Mouse (Mus musculus): ENCODE measurements around the gene Acsf3. TPM values are rescaled to one million over a fixed set of nuclear protein-coding genes. Genes with fewer than 3 reads are reported as not detected.

Acsf3 gene
- polyA plus RNA-seq, 1 experiment from 2014 or later = 10.7 TPM

GRCm38 (mm10) chr8:122853340-122853771, 78.1 kb downstream of the Acsf3 start:
- Histone ChIP-seq H3K4me3 (ENCODE audit: low read depth, low read length) (no peak overlapping the region), H3K36me3 (replicated peaks; ENCODE audit: insufficient read depth, low read length) (no peaks in the 10 kb centered on the region), H3K4me1 (ENCODE audit: insufficient read depth) (peaks cover under 1% of the 10 kb centered on the region; the same call in 1 of the 2 replicates), H3K4me2 (ENCODE audit: low read depth, low read length) (no peak overlapping the region), H3K9ac (replicated peaks) (no peak overlapping the region), H3K9me3 (ENCODE audit: low read length) (no peaks in the 10 kb centered on the region), H3K27ac (ENCODE audit: low read depth) (no peak overlapping the region), H3K27me3 (ENCODE audit: insufficient read depth, low read length) (no peaks in the 10 kb centered on the region)
- WGBS (ENCODE audit: insufficient replicate concordance) = 46% methylated on average over 11 of the region's 11 CpGs
- no peak for DNase-seq
- no peak for ATAC-seq
- TF ChIP-seq CTCF (IDR thresholded peaks at IDR 0.05; ENCODE audit: low read depth) (no peak), EP300 (IDR thresholded peaks at IDR 0.05; ENCODE audit: low read depth) (no peak)

- Histone ChIP-seq H3K4me2 (ENCODE audit: low read depth, low read length) (no peak overlapping the region), H3K27me3 (ENCODE audit: insufficient read depth, low read length) (no peaks in the 10 kb centered on the region), H3K4me1 (ENCODE audit: insufficient read depth) (no peaks in the 10 kb centered on the region), H3K4me3 (ENCODE audit: low read depth, low read length) (no peak overlapping the region), H3K9ac (replicated peaks) (no peak overlapping the region), H3K27ac (ENCODE audit: low read depth) (no peak overlapping the region), H3K9me3 (ENCODE audit: low read length) (no peaks in the 10 kb centered on the region), H3K36me3 (replicated peaks; ENCODE audit: insufficient read depth, low read length) (no peaks in the 10 kb centered on the region)
- 60% methylated on average over 7 of the region's 7 CpGs for WGBS (ENCODE audit: insufficient replicate concordance)
- no peak for TF ChIP-seq EP300 (IDR thresholded peaks at IDR 0.05; ENCODE audit: low read depth)
- no peak for DNase-seq
- no peak for ATAC-seq
Measured at GRCm38 (mm10) chr8:122854388-122854787, 79.1 kb downstream of the Acsf3 start.

GRCm38 (mm10) chr8:122855123-122855522, 79.8 kb downstream of the Acsf3 start:
- no peaks in the 10 kb centered on the region for H3K27me3 ChIP-seq (ENCODE audit: insufficient read depth, low read length)
- 73% methylated on average over 4 of the region's 4 CpGs for WGBS (ENCODE audit: insufficient replicate concordance)
- H3K4me1 ChIP-seq (ENCODE audit: insufficient read depth) = no peaks in the 10 kb centered on the region
- H3K36me3 ChIP-seq (replicated peaks; ENCODE audit: insufficient read depth, low read length) = no peaks in the 10 kb centered on the region
- DNase-seq (no peak), ATAC-seq (no peak)
- H3K4me3 ChIP-seq (ENCODE audit: low read depth, low read length) = no peak overlapping the region
- no peak overlapping the region for H3K9ac ChIP-seq (replicated peaks)
- TF ChIP-seq CTCF (IDR thresholded peaks at IDR 0.05; ENCODE audit: low read depth) = no peak
- TF ChIP-seq EP300 (IDR thresholded peaks at IDR 0.05; ENCODE audit: low read depth) = no peak
- no peaks in the 10 kb centered on the region for H3K9me3 ChIP-seq (ENCODE audit: low read length)
- no peak overlapping the region for H3K27ac ChIP-seq (ENCODE audit: low read depth)
- no peak overlapping the region for H3K4me2 ChIP-seq (ENCODE audit: low read depth, low read length)

- Histone ChIP-seq H3K27ac (ENCODE audit: low read depth) (no peak overlapping the region), H3K9ac (replicated peaks) (no peak overlapping the region), H3K4me3 (ENCODE audit: low read depth, low read length) (no peak overlapping the region), H3K27me3 (ENCODE audit: insufficient read depth, low read length) (no peaks in the 10 kb centered on the region), H3K9me3 (ENCODE audit: low read length) (no peaks in the 10 kb centered on the region), H3K36me3 (replicated peaks; ENCODE audit: insufficient read depth, low read length) (no peaks in the 10 kb centered on the region), H3K4me2 (ENCODE audit: low read depth, low read length) (no peak overlapping the region), H3K4me1 (ENCODE audit: insufficient read depth) (no peaks in the 10 kb centered on the region)
- WGBS (ENCODE audit: insufficient replicate concordance) = 76% methylated on average over 8 of the region's 8 CpGs
- no peak for ATAC-seq
- no peak for DNase-seq
- TF ChIP-seq EP300 (IDR thresholded peaks at IDR 0.05; ENCODE audit: low read depth) (no peak), CTCF (IDR thresholded peaks at IDR 0.05; ENCODE audit: low read depth) (no peak)
Measured at GRCm38 (mm10) chr8:122856288-122856687, 81.0 kb downstream of the Acsf3 start.

- Histone ChIP-seq H3K9me3 (ENCODE audit: low read length) (no peaks in the 10 kb centered on the region), H3K27ac (ENCODE audit: low read depth) (no peak overlapping the region), H3K27me3 (ENCODE audit: insufficient read depth, low read length) (0 out of 2 replicates have a peak, but pooled peaks cover 3% of the 10 kb centered on the region), H3K36me3 (replicated peaks; ENCODE audit: insufficient read depth, low read length) (no peaks in the 10 kb centered on the region), H3K4me3 (ENCODE audit: low read depth, low read length) (no peak overlapping the region), H3K4me1 (ENCODE audit: insufficient read depth) (no peaks in the 10 kb centered on the region), H3K4me2 (ENCODE audit: low read depth, low read length) (no peak overlapping the region), H3K9ac (replicated peaks) (no peak overlapping the region)
- DNase-seq (no peak), ATAC-seq (no peak)
- TF ChIP-seq CTCF (IDR thresholded peaks at IDR 0.05; ENCODE audit: low read depth) (no peak), EP300 (IDR thresholded peaks at IDR 0.05; ENCODE audit: low read depth) (no peak)
- WGBS (ENCODE audit: insufficient replicate concordance) = 57% methylated on average over 13 of the region's 13 CpGs
Measured at GRCm38 (mm10) chr8:122859843-122860242, 84.6 kb downstream of the Acsf3 start.

GRCm38 (mm10) chr8:122864719-122865129, 89.4 kb downstream of the Acsf3 start:
- DNase-seq = no peak
- no peak overlapping the region for H3K9ac ChIP-seq (replicated peaks)
- no peaks in the 10 kb centered on the region for H3K9me3 ChIP-seq (ENCODE audit: low read length)
- H3K4me3 ChIP-seq (ENCODE audit: low read depth, low read length) = no peak overlapping the region
- H3K36me3 ChIP-seq (replicated peaks; ENCODE audit: insufficient read depth, low read length) = no peaks in the 10 kb centered on the region
- peak overlapping the region; percentile 36 for H3K4me2 ChIP-seq (ENCODE audit: low read depth, low read length)
- 0 out of 2 replicates have a peak, but pooled peaks have one; percentile 15 for ATAC-seq
- TF ChIP-seq CTCF (IDR thresholded peaks at IDR 0.05; ENCODE audit: low read depth) (no peak), EP300 (IDR thresholded peaks at IDR 0.05; ENCODE audit: low read depth) (no peak)
- peaks cover 2% of the 10 kb centered on the region for H3K4me1 ChIP-seq (ENCODE audit: insufficient read depth)
- WGBS (ENCODE audit: insufficient replicate concordance) = 57% methylated on average over 26 of the region's 26 CpGs
- H3K27ac ChIP-seq (ENCODE audit: low read depth) = no peak overlapping the region
- 0 out of 2 replicates have a peak, but pooled peaks cover 6% of the 10 kb centered on the region for H3K27me3 ChIP-seq (ENCODE audit: insufficient read depth, low read length)

- WGBS (ENCODE audit: insufficient replicate concordance) = 51% methylated on average over 10 of the region's 10 CpGs
- peak; percentile 59 for TF ChIP-seq CTCF (IDR thresholded peaks at IDR 0.05; ENCODE audit: low read depth)
- TF ChIP-seq EP300 (IDR thresholded peaks at IDR 0.05; ENCODE audit: low read depth) = no peak
- H3K9ac ChIP-seq (replicated peaks) = no peak overlapping the region
- ATAC-seq = no peak
- DNase-seq = peak; percentile 50
- 0 out of 2 replicates have a peak, but pooled peaks cover 6% of the 10 kb centered on the region for H3K27me3 ChIP-seq (ENCODE audit: insufficient read depth, low read length)
- H3K4me3 ChIP-seq (ENCODE audit: low read depth, low read length) = no peak overlapping the region
- peaks cover 9% of the 10 kb centered on the region for H3K4me1 ChIP-seq (ENCODE audit: insufficient read depth)
- no peaks in the 10 kb centered on the region for H3K36me3 ChIP-seq (replicated peaks; ENCODE audit: insufficient read depth, low read length)
- H3K27ac ChIP-seq (ENCODE audit: low read depth) = no peak overlapping the region
- H3K9me3 ChIP-seq (ENCODE audit: low read length) = no peaks in the 10 kb centered on the region
- 0 out of 2 replicates have a peak overlapping the region, but pooled peaks have one; percentile 36 for H3K4me2 ChIP-seq (ENCODE audit: low read depth, low read length)
Measured at GRCm38 (mm10) chr8:122865441-122865840, 90.2 kb downstream of the Acsf3 start.

Data from liver, postnatal 0 days (tissue).